Mouse (Mus musculus) adrenal gland (tissue): ENCODE measurements at regions not wholly inside any gene's neighbourhood (a gene's known extent, or its start where the extent isn't known, plus 50 kb on each side); places are given as distances from the start of the nearest gene placed in this dataset.

Experiments used
- intact Hi-C: fragments of 180-260 bp; cut with DNase I; formaldehyde crosslinking; loops from one replicate; pipeline ENCODE4 v1.15.1; 2025

GRCm38 (mm10) chr9:88277031-88277430 lies 50.0 kb upstream of the Nt5e start:
- intact Hi-C loops: no loop called here
